Mouse (Mus musculus) midbrain, embryonic 14.5 days (tissue): ENCODE results near the gene Nfya. TPM values are rescaled to one million over a fixed set of nuclear protein-coding genes. Genes with fewer than 3 reads are reported as not detected.

ENCODE experiments used
- ATAC-seq: fragments of 200-750 bp; cut with Nextera tagmentation; 2 replicates; pipeline ENCODE4 v1.8.0; 2017; ENCODE audit warnings: moderate number of reproducible peaks, moderate library complexity; ENCODE audit not compliant: low FRiP score, low TSS enrichment
- DNase-seq: peaks from one replicate; pipeline ENCODE4 v3.0.0-alpha.2; 2015
- H3K27ac ChIP-seq: fragments of 300-500 bp; sonication (generic); replicated peaks from 2 replicates; pipeline ENCODE4 v1.5.1; 2014; ENCODE audit warnings: mild to moderate bottlenecking, low read depth, low read length, moderate library complexity
- H3K27me3 ChIP-seq: fragments of 300-500 bp; sonication (generic); 2 replicates; pipeline ENCODE4 v1.6.1; 2014; ENCODE audit warnings: low read length, control low read depth, mixed read lengths; ENCODE audit not compliant: control insufficient read depth, insufficient read depth
- H3K36me3 ChIP-seq: fragments of 300-500 bp; sonication (generic); 2 replicates; pipeline ENCODE4 v1.6.1; 2014; ENCODE audit warnings: low read length, control low read depth; ENCODE audit not compliant: control insufficient read depth, insufficient read depth
- H3K4me1 ChIP-seq: fragments of 300-500 bp; sonication (generic); 2 replicates; pipeline ENCODE4 v1.6.1; 2014; ENCODE audit warnings: mild to moderate bottlenecking, antibody characterized with exemption, low read length, control low read depth; ENCODE audit not compliant: control insufficient read depth, insufficient read depth
- H3K4me2 ChIP-seq: fragments of 300-500 bp; sonication (generic); 2 replicates; pipeline ENCODE4 v1.6.1; 2014; ENCODE audit warnings: mild to moderate bottlenecking, low read length, moderate library complexity
- H3K4me3 ChIP-seq: fragments of 300-500 bp; sonication (generic); replicated peaks from 2 replicates; pipeline ENCODE4 v1.5.1; 2014; ENCODE audit warnings: low read depth, low read length
- H3K9ac ChIP-seq: fragments of 300-500 bp; sonication (generic); replicated peaks from 2 replicates; pipeline ENCODE4 v1.6.1; 2014; ENCODE audit warnings: mild to moderate bottlenecking, low read length, moderate library complexity
- H3K9me3 ChIP-seq: fragments of 300-500 bp; sonication (generic); 2 replicates; pipeline ENCODE4 v1.6.1; 2016; ENCODE audit warnings: low read length, control low read depth, mixed read lengths; ENCODE audit not compliant: control insufficient read depth
- WGBS: fragments of 180-500 bp; shearing (Covaris S2); extraction: QIAGEN DNeasy Blood & Tissue Kit; methylation state at CpG from one replicate; pipeline ENCODE4 v1.1.7; 2014; 5-methylcytosine and 5-hydroxymethylcytosine counted together
- polyA plus RNA-seq: library from polyadenylated mRNA; unstranded; fragments of >200 nt; fragmentation: Nextera tagmentation; extraction: Ambion mirVana; gene quantifications from 2 replicates; pipeline ENCODE4 v1.2.1, GENCODE M21; 2014

The Nfya gene
- polyA plus RNA-seq, 1 experiment from 2014 or later, result 16.5 TPM

- no peaks in the 10 kb centered on the region for H3K27me3 ChIP-seq
- DNase-seq (no peak), ATAC-seq (no peak)
- H3K9ac ChIP-seq, result no peak overlapping the region
- no peak overlapping the region for H3K27ac ChIP-seq
- no peaks in the 10 kb centered on the region for H3K4me1 ChIP-seq
- H3K9me3 ChIP-seq, result no peaks in the 10 kb centered on the region
- 70% methylated on average over 2 of the region's 2 CpGs for WGBS
- no peak overlapping the region for H3K4me2 ChIP-seq
- H3K4me3 ChIP-seq, result no peak overlapping the region
- peaks cover 14% of the 10 kb centered on the region for H3K36me3 ChIP-seq
Observed at GRCm38 (mm10) chr17:48419571-48419970, 9.9 kb upstream of the Nfya start.

- ATAC-seq, result no peak
- Histone ChIP-seq H3K36me3 (peaks cover 18% of the 10 kb centered on the region), H3K4me2 (no peak overlapping the region), H3K27me3 (no peaks in the 10 kb centered on the region), H3K9ac (no peak overlapping the region), H3K4me1 (no peaks in the 10 kb centered on the region), H3K4me3 (no peak overlapping the region), H3K27ac (no peak overlapping the region), H3K9me3 (no peaks in the 10 kb centered on the region)
- DNase-seq, result no peak
- WGBS, result 87% methylated on average over 1 of the region's 1 CpGs
Observed at GRCm38 (mm10) chr17:48418781-48419180, 9.1 kb upstream of the Nfya start.

GRCm38 (mm10) chr17:48418174-48418573 lies 8.5 kb upstream of the Nfya start:
- H3K36me3 ChIP-seq, result peaks cover 21% of the 10 kb centered on the region
- no peak overlapping the region for H3K4me2 ChIP-seq
- ATAC-seq (no peak), DNase-seq (no peak)
- no peaks in the 10 kb centered on the region for H3K27me3 ChIP-seq
- WGBS, result 84% methylated on average over 7 of the region's 7 CpGs
- H3K9ac ChIP-seq, result no peak overlapping the region
- H3K9me3 ChIP-seq, result no peaks in the 10 kb centered on the region
- H3K4me3 ChIP-seq, result no peak overlapping the region
- no peak overlapping the region for H3K27ac ChIP-seq
- no peaks in the 10 kb centered on the region for H3K4me1 ChIP-seq

GRCm38 (mm10) chr17:48417521-48417920 lies 7.8 kb upstream of the Nfya start:
- no peak for DNase-seq
- H3K27ac ChIP-seq, result no peak overlapping the region
- H3K4me3 ChIP-seq, result no peak overlapping the region
- no peaks in the 10 kb centered on the region for H3K4me1 ChIP-seq
- H3K27me3 ChIP-seq, result no peaks in the 10 kb centered on the region
- 93% methylated on average over 6 of the region's 6 CpGs for WGBS
- ATAC-seq, result no peak
- no peak overlapping the region for H3K9ac ChIP-seq
- no peak overlapping the region for H3K4me2 ChIP-seq
- H3K36me3 ChIP-seq, result peaks cover 22% of the 10 kb centered on the region
- no peaks in the 10 kb centered on the region for H3K9me3 ChIP-seq

- 93% methylated on average over 14 of the region's 14 CpGs for WGBS
- H3K4me3 ChIP-seq, result no peak overlapping the region
- no peak overlapping the region for H3K4me2 ChIP-seq
- DNase-seq (peak; percentile 90), ATAC-seq (peak; percentile 70)
- no peak overlapping the region for H3K9ac ChIP-seq
- no peaks in the 10 kb centered on the region for H3K27me3 ChIP-seq
- H3K27ac ChIP-seq, result 0 out of 2 replicates have a peak overlapping the region, but pooled peaks have one; percentile 6
- H3K9me3 ChIP-seq, result no peaks in the 10 kb centered on the region
- peaks cover 23% of the 10 kb centered on the region for H3K36me3 ChIP-seq
- H3K4me1 ChIP-seq, result peaks cover 2% of the 10 kb centered on the region
Observed at GRCm38 (mm10) chr17:48416425-48417195, 6.9 kb upstream of the Nfya start.

GRCm38 (mm10) chr17:48416011-48416410 lies 6.3 kb upstream of the Nfya start:
- no peaks in the 10 kb centered on the region for H3K27me3 ChIP-seq
- 91% methylated on average over 7 of the region's 7 CpGs for WGBS
- no peak overlapping the region for H3K4me2 ChIP-seq
- DNase-seq (no peak), ATAC-seq (no peak)
- H3K9me3 ChIP-seq, result no peaks in the 10 kb centered on the region
- H3K4me3 ChIP-seq, result no peak overlapping the region
- no peak overlapping the region for H3K27ac ChIP-seq
- H3K4me1 ChIP-seq, result peaks cover 8% of the 10 kb centered on the region
- H3K9ac ChIP-seq, result no peak overlapping the region
- H3K36me3 ChIP-seq, result peaks cover 23% of the 10 kb centered on the region

- 54% methylated on average over 8 of the region's 8 CpGs for WGBS
- no peaks in the 10 kb centered on the region for H3K9me3 ChIP-seq
- H3K4me3 ChIP-seq, result peak overlapping the region; percentile 60
- H3K36me3 ChIP-seq, result peaks cover 23% of the 10 kb centered on the region
- H3K27me3 ChIP-seq, result no peaks in the 10 kb centered on the region
- peak overlapping the region; percentile 64; the same call in 1 of the 2 replicates for H3K9ac ChIP-seq
- H3K27ac ChIP-seq, result peak overlapping the region; percentile 100
- DNase-seq, result no peak
- H3K4me1 ChIP-seq, result peaks cover 22% of the 10 kb centered on the region
- peak overlapping the region; percentile 80 for H3K4me2 ChIP-seq
- ATAC-seq, result no peak
Observed at GRCm38 (mm10) chr17:48411241-48411640, 1.5 kb upstream of the Nfya start.

- Histone ChIP-seq H3K27me3 (no peaks in the 10 kb centered on the region), H3K36me3 (peaks cover 17% of the 10 kb centered on the region), H3K9me3 (no peaks in the 10 kb centered on the region), H3K9ac (peak overlapping the region; percentile 64), H3K4me2 (peak overlapping the region; percentile 80), H3K4me1 (peaks cover 22% of the 10 kb centered on the region), H3K4me3 (peak overlapping the region; percentile 60), H3K27ac (peak overlapping the region; percentile 100)
- DNase-seq (peak; percentile 57), ATAC-seq (no peak)
- 0% methylated on average over 13 of the region's 13 CpGs for WGBS
Observed at GRCm38 (mm10) chr17:48410299-48410785, 636 bp upstream of the Nfya start.
